In genomic region chr1:180906461-180907147, GRCm38 (mm10) we compare ENCODE assay signal across 16 mouse cellular contexts. TPM values are rescaled to one million over a fixed set of nuclear protein-coding genes. Genes with fewer than 3 reads are reported as not detected.
DNase-seq lines count a peak whose midpoint lies in the region; ATAC-seq and TF ChIP-seq lines count a peak whose summit lies in the region.
"Had no signal": no experiment of that assay in that cellular context is flagged by ENCODE, and none has a peak within 500 bp of the region (broad histone marks: within the 10 kb centered on the region; RNA-seq: fewer than 3 reads in every experiment).

No protein-coding gene starts in this region.

- DNase-seq in ES-E14 (ENCODE audit: low read depth, low spot score), result no peak
- no peak for DNase-seq in limb, embryonic 10.5 days (ENCODE audit: low spot score)
- DNase-seq in thymus, adult 2 months, result no peak
- no peak for DNase-seq in layer of hippocampus, adult 9-10 months (ENCODE audit: low spot score)
- no peak for DNase-seq in layer of hippocampus, postnatal 36 days
- DNase-seq: adrenal gland, postnatal 25 days; cerebellum, adult 9-10 months; kidney, adult 2 months; right cerebral cortex, adult 18-20 months had no signal

- H3K27me3 ChIP-seq in hindbrain, embryonic 13.5 days, result no peaks in the 10 kb centered on the region
- H3K27me3 ChIP-seq in hindbrain, embryonic 16.5 days (replicated peaks; ENCODE audit: control insufficient read depth, insufficient read depth, low read length), result no peaks in the 10 kb centered on the region
- H3K27me3 ChIP-seq in limb, embryonic 10.5 days (ENCODE audit: low read depth, poor library complexity, severe bottlenecking), result no peaks in the 10 kb centered on the region
- H3K27me3 ChIP-seq in thymus, adult 2 months (ENCODE audit: control insufficient read depth, insufficient read depth, low read length), result no peaks in the 10 kb centered on the region
- H3K27me3 ChIP-seq: embryonic facial prominence, embryonic 15.5 days; heart, embryonic 15.5 days; stomach, embryonic 15.5 days had no signal

- no peak for TF ChIP-seq CTCF in thymus, adult 2 months (IDR thresholded peaks at IDR 0.05; ENCODE audit: borderline replicate concordance, control insufficient read depth, extremely low read depth, insufficient read depth, low read length, poor library complexity)

- no peak for ATAC-seq in hindbrain, embryonic 13.5 days (ENCODE audit: low FRiP score)
- ATAC-seq in hindbrain, embryonic 16.5 days, result no peak
- ATAC-seq: lung, postnatal 0 days had no signal

- no peak overlapping the region for H3K4me2 ChIP-seq in hindbrain, embryonic 13.5 days
- no peak overlapping the region for H3K4me2 ChIP-seq in hindbrain, embryonic 16.5 days (ENCODE audit: low read length)
- H3K4me2 ChIP-seq: embryonic facial prominence, embryonic 15.5 days had no signal

- peaks cover 28% of the 10 kb centered on the region for H3K4me1 ChIP-seq in hindbrain, embryonic 13.5 days (replicated peaks)
- H3K4me1 ChIP-seq in hindbrain, embryonic 16.5 days (ENCODE audit: control insufficient read depth, insufficient read depth, low read depth, low read length), result peaks cover 13% of the 10 kb centered on the region
- H3K4me1 ChIP-seq in ES-E14 (ENCODE audit: control insufficient read depth in 2 of 2, insufficient read depth in 2 of 2, low read length in 2 of 2, poor library complexity in 1 of 2), result peaks cover 8 to 32% of the 10 kb centered on the region in 2 experiments; a peak in 3 of 4 replicates
- peaks cover 33% of the 10 kb centered on the region for H3K4me1 ChIP-seq in limb, embryonic 10.5 days
- H3K4me1 ChIP-seq in thymus, adult 2 months (replicated peaks; ENCODE audit: control insufficient read depth, insufficient read depth, low read length), result peaks cover 22% of the 10 kb centered on the region

- no peak overlapping the region for H3K9ac ChIP-seq in hindbrain, embryonic 13.5 days
- no peak overlapping the region for H3K9ac ChIP-seq in hindbrain, embryonic 16.5 days (ENCODE audit: low read depth, low read length)
- peak overlapping the region; percentile 16 for H3K9ac ChIP-seq in ES-E14 (ENCODE audit: insufficient read depth, low read depth, low read length, poor library complexity, severe bottlenecking)
- H3K9ac ChIP-seq: heart, embryonic 15.5 days; stomach, embryonic 15.5 days had no signal

- peaks cover 34% of the 10 kb centered on the region for H3K36me3 ChIP-seq in hindbrain, embryonic 13.5 days
- peaks cover 24% of the 10 kb centered on the region for H3K36me3 ChIP-seq in hindbrain, embryonic 16.5 days (ENCODE audit: control insufficient read depth, insufficient read depth, low read length)
- H3K36me3 ChIP-seq in ES-E14 (ENCODE audit: control insufficient read depth, insufficient read depth, low read length, poor library complexity, severe bottlenecking), result peaks cover 34% of the 10 kb centered on the region
- peaks cover 45% of the 10 kb centered on the region for H3K36me3 ChIP-seq in limb, embryonic 10.5 days
- 0 out of 2 replicates have a peak, but pooled peaks cover 4% of the 10 kb centered on the region for H3K36me3 ChIP-seq in thymus, adult 2 months (ENCODE audit: control insufficient read depth, insufficient read depth, low read length)

- H3K4me3 ChIP-seq in hindbrain, embryonic 13.5 days, result 0 out of 2 replicates have a peak overlapping the region, but pooled peaks have one; percentile 85
- H3K4me3 ChIP-seq in hindbrain, embryonic 16.5 days (ENCODE audit: low read length), result no peak overlapping the region
- H3K4me3 ChIP-seq in ES-E14 (ENCODE audit: insufficient read depth in 1 of 2, low read depth in 1 of 2, low read length in 2 of 2, poor library complexity in 1 of 2, severe bottlenecking in 1 of 2), result peak overlapping the region; percentile 81 to 87
- peak overlapping the region; percentile 76; the same call in 1 of the 2 replicates for H3K4me3 ChIP-seq in limb, embryonic 10.5 days
- peak overlapping the region; percentile 27 for H3K4me3 ChIP-seq in thymus, adult 2 months (ENCODE audit: control insufficient read depth, insufficient read depth, low read length)
- H3K4me3 ChIP-seq: embryonic facial prominence, embryonic 15.5 days; heart, embryonic 15.5 days had no signal

- H3K27ac ChIP-seq in hindbrain, embryonic 13.5 days, result no peak overlapping the region
- H3K27ac ChIP-seq in hindbrain, embryonic 16.5 days (ENCODE audit: low read depth, low read length), result no peak overlapping the region
- H3K27ac ChIP-seq in ES-E14 (ENCODE audit: insufficient read depth, low read depth, low read length, poor library complexity, severe bottlenecking), result no peak overlapping the region
- H3K27ac ChIP-seq in limb, embryonic 10.5 days, result no peak overlapping the region
- peak overlapping the region; percentile 72 for H3K27ac ChIP-seq in thymus, adult 2 months (ENCODE audit: control insufficient read depth, insufficient read depth, low read length)
- H3K27ac ChIP-seq: embryonic facial prominence, embryonic 15.5 days; heart, embryonic 15.5 days; stomach, embryonic 15.5 days had no signal

- TF ChIP-seq POLR2A in thymus, adult 2 months (IDR thresholded peaks at IDR 0.05; ENCODE audit: control insufficient read depth, extremely low read depth, insufficient read depth, low read length, poor library complexity), result no peak

- WGBS in hindbrain, embryonic 13.5 days, result 97% methylated on average over 24 of the region's 24 CpGs
- WGBS in hindbrain, embryonic 16.5 days, result 91% methylated on average over 24 of the region's 24 CpGs
- 94% methylated on average over 24 of the region's 24 CpGs for WGBS in limb, embryonic 10.5 days
- WGBS in thymus, adult 2 months, result 85% methylated on average over 24 of the region's 24 CpGs

- no peaks in the 10 kb centered on the region for H3K9me3 ChIP-seq in hindbrain, embryonic 13.5 days
- no peaks in the 10 kb centered on the region for H3K9me3 ChIP-seq in hindbrain, embryonic 16.5 days (ENCODE audit: control insufficient read depth, low read length)
- no peaks in the 10 kb centered on the region for H3K9me3 ChIP-seq in ES-E14 (ENCODE audit: control insufficient read depth, insufficient read depth, low read depth, low read length)
- no peaks in the 10 kb centered on the region for H3K9me3 ChIP-seq in limb, embryonic 10.5 days (replicated peaks)
- H3K9me3 ChIP-seq: embryonic facial prominence, embryonic 15.5 days; heart, embryonic 15.5 days; stomach, embryonic 15.5 days had no signal

- in situ Hi-C loops in ES-E14 (cut with MboI; ENCODE audit: low sequenced_read_pairs in 2 of 2, unreplicated experiment in 2 of 2), result no loop called here

TF ChIP-seq in ES-E14, 5 proteins besides CTCF, POLR2A, EP300 and RAD21:
- TF ChIP-seq ZC3H11A (IDR thresholded peaks at IDR 0.05; ENCODE audit: borderline replicate concordance, low read depth, low read length), result no peak
- no peak for TF ChIP-seq ZNF384 (IDR thresholded peaks at IDR 0.05; ENCODE audit: low read depth, low read length)
- TF ChIP-seq MAFK (IDR thresholded peaks at IDR 0.05; ENCODE audit: insufficient read depth, low read depth, low read length), result no peak
- no peak for TF ChIP-seq HCFC1 (IDR thresholded peaks at IDR 0.05; ENCODE audit: borderline replicate concordance, insufficient read depth, low read length)
- TF ChIP-seq CHD2 (IDR thresholded peaks at IDR 0.05; ENCODE audit: low read depth, low read length), result no peak

RNA-seq across cellular contexts. Expression of gene Pycr2, which starts 2.5 kb away (rescaled TPM):
- polyA plus RNA-seq in hindbrain, embryonic 13.5 days (2015; fragmentation: Nextera tagmentation; extraction: Ambion mirVana), result 74.1 and 78.7 TPM in 2 replicates
- polyA plus RNA-seq in hindbrain, embryonic 16.5 days (2015; fragmentation: Nextera tagmentation; extraction: Ambion mirVana), result 74.6 and 75.6 TPM in 2 replicates
- total RNA-seq in ES-E14 (2012; rRNA removed), result 122 and 151 TPM in 2 replicates
- polyA plus RNA-seq in limb, embryonic 10.5 days (2016; fragmentation: Nextera tagmentation; extraction: Ambion mirVana), result 163 and 166 TPM in 2 replicates
- 101 and 106 TPM in 2 replicates for polyA plus RNA-seq in thymus, adult 2 months (2012; rRNA removed)
- 10 to 100 TPM; 40.4 to 43.2 TPM for total RNA-seq in layer of hippocampus, postnatal 36 days (2021)

RNA-seq across cellular contexts. Expression of gene Lefty2, which starts 13.7 kb away (rescaled TPM):
- 0.26 and 0.63 TPM in 2 replicates for polyA plus RNA-seq in hindbrain, embryonic 13.5 days (2015; fragmentation: Nextera tagmentation; extraction: Ambion mirVana)
- polyA plus RNA-seq in hindbrain, embryonic 16.5 days (2015; fragmentation: Nextera tagmentation; extraction: Ambion mirVana), result 4.8 and 5.6 TPM in 2 replicates
- total RNA-seq in ES-E14 (2012; rRNA removed), result 68.3 and 219 TPM in 2 replicates
- polyA plus RNA-seq in limb, embryonic 10.5 days (2016; fragmentation: Nextera tagmentation; extraction: Ambion mirVana), result not detected in 2 replicates
- 0.98 and 1.9 TPM in 2 replicates for polyA plus RNA-seq in thymus, adult 2 months (2012; rRNA removed)
- total RNA-seq in layer of hippocampus, postnatal 36 days (2021), result 1 to 10 TPM; 1.3 to 1.4 TPM
- polyA plus RNA-seq: kidney, adult 2 months; neural tube, embryonic 11.5 days; stomach, embryonic 15.5 days had no signal

RNA-seq across cellular contexts. Expression of gene Lefty1, which starts 28.2 kb away (rescaled TPM):
- 0.23 and 0.58 TPM in 2 replicates for polyA plus RNA-seq in hindbrain, embryonic 13.5 days (2015; fragmentation: Nextera tagmentation; extraction: Ambion mirVana)
- 0.16 and 0.25 TPM in 2 replicates for polyA plus RNA-seq in hindbrain, embryonic 16.5 days (2015; fragmentation: Nextera tagmentation; extraction: Ambion mirVana)
- total RNA-seq in ES-E14 (2012; rRNA removed), result 281 and 714 TPM in 2 replicates
- 0.23 and 0.33 TPM in 2 replicates for polyA plus RNA-seq in limb, embryonic 10.5 days (2016; fragmentation: Nextera tagmentation; extraction: Ambion mirVana)
- 6.0 and 6.4 TPM in 2 replicates for polyA plus RNA-seq in thymus, adult 2 months (2012; rRNA removed)
- total RNA-seq in layer of hippocampus, postnatal 36 days (2021), result 10 to 100 TPM; 11.8 to 13.9 TPM

RNA-seq across cellular contexts. Expression of gene Tmem63a, which starts 35.5 kb away (rescaled TPM):
- 1.5 and 1.8 TPM in 2 replicates for polyA plus RNA-seq in hindbrain, embryonic 13.5 days (2015; fragmentation: Nextera tagmentation; extraction: Ambion mirVana)
- polyA plus RNA-seq in hindbrain, embryonic 16.5 days (2015; fragmentation: Nextera tagmentation; extraction: Ambion mirVana), result 2.1 and 2.6 TPM in 2 replicates
- total RNA-seq in ES-E14 (2012; rRNA removed), result 14.7 and 30.5 TPM in 2 replicates
- 2.9 and 6.2 TPM in 2 replicates for polyA plus RNA-seq in limb, embryonic 10.5 days (2016; fragmentation: Nextera tagmentation; extraction: Ambion mirVana)
- 47.3 and 49.3 TPM in 2 replicates for polyA plus RNA-seq in thymus, adult 2 months (2012; rRNA removed)
- total RNA-seq in layer of hippocampus, postnatal 36 days (2021), result 10 to 100 TPM; 18.1 to 19.6 TPM

RNA-seq across cellular contexts. Expression of gene Sde2, which starts 55.7 kb away (rescaled TPM):
- polyA plus RNA-seq in hindbrain, embryonic 13.5 days (2015; fragmentation: Nextera tagmentation; extraction: Ambion mirVana), result 29.6 and 31.6 TPM in 2 replicates
- 28.7 and 32.2 TPM in 2 replicates for polyA plus RNA-seq in hindbrain, embryonic 16.5 days (2015; fragmentation: Nextera tagmentation; extraction: Ambion mirVana)
- total RNA-seq in ES-E14 (2012; rRNA removed), result 39.6 and 41.2 TPM in 2 replicates
- 46.7 and 50.8 TPM in 2 replicates for polyA plus RNA-seq in limb, embryonic 10.5 days (2016; fragmentation: Nextera tagmentation; extraction: Ambion mirVana)
- polyA plus RNA-seq in thymus, adult 2 months (2012; rRNA removed), result 18.4 and 19.4 TPM in 2 replicates
- 10 to 100 TPM; 23.6 to 24.0 TPM for total RNA-seq in layer of hippocampus, postnatal 36 days (2021)
